Mouse (Mus musculus) heart, postnatal 0 days (tissue): ENCODE data around the gene Erf.
A peak's percentile ranks its signal among the peaks of the same experiment; 100 is the strongest.

Source experiments
- CTCF ChIP-seq: IDR thresholded peaks from 2 replicates; pipeline ENCODE4 v1.5.1; 2016; ENCODE audit warnings: antibody characterized with exemption, control low read depth, low read depth
- EP300 ChIP-seq: IDR thresholded peaks from 2 replicates; pipeline ENCODE4 v1.6.1; 2016; ENCODE audit warnings: antibody characterized with exemption, low read depth

GRCm38 (mm10) chr7:25279076-25279860, 28.7 kb upstream of the Erf start:
- TF ChIP-seq CTCF, result no peak; the same call in 1 of the 2 replicates
- TF ChIP-seq EP300, result peak; percentile 70; the same call in 1 of the 2 replicates
